9 mouse cellular contexts compared by ENCODE assay signal in the genomic region with DNA sequence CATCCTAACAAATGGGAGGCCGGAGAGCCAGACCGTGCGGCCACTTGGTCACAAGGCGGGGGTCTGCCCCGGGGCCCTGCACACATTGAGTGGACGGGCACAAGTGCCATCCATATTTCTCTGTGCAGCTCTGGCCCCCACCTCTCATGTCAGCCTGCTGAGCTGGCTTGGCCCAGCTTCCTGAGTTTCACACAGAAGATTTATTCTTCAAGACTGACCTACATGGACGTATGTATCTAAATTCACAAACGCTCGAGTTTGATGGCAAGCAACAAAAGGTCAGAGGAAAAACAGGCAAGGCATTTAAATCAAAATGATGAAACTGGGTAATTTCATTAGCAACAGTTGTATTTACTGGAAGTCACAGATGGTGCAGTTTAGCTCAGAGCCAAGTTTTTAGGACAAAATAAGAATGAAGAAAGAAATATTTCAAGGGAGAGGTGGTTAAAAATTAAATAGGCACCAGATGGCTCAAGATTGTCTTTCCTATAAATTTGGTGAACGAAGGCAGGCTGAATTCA.
A peak's percentile ranks its signal among the peaks of the same experiment; 100 is the strongest.
DNase-seq lines count a peak whose midpoint lies in the region.
"Had no signal": no experiment of that assay in that cellular context is flagged by ENCODE, and none has a peak within 500 bp of the region (broad histone marks: within the 10 kb centered on the region; RNA-seq: fewer than 3 reads in every experiment).

No protein-coding gene starts in this region.

- peak; percentile 82 for DNase-seq in heart, adult 11 months
- no peak for DNase-seq in heart, adult 8-10 months (ENCODE audit: low spot score)
- DNase-seq in right cerebral cortex, postnatal 25 days = peak; percentile 20
- DNase-seq in right cerebral cortex, postnatal 14 days = no peak
- DNase-seq in kidney, postnatal 10 days = peak; percentile 53
- no peak for DNase-seq in urinary bladder, adult 2 months (ENCODE audit: low spot score)
- no peak for DNase-seq in heart, postnatal 25 days (ENCODE audit: low spot score)
- DNase-seq: liver; retina, postnatal 1 day had no signal

- intact Hi-C loops in heart, postnatal 25 days (cut with DNase I) = no loop called here

Comparison
In these comparisons a context has a peak if more than half of its experiments do, and no peak if none do; other contexts are left out.
1. DNase-seq: peak in heart, adult 11 months (single experiment), right cerebral cortex, postnatal 25 days (single experiment) and kidney, postnatal 10 days (single experiment); none in heart, adult 8-10 months (single experiment), right cerebral cortex, postnatal 14 days (single experiment), urinary bladder, adult 2 months (single experiment) and heart, postnatal 25 days (single experiment).